In the genomic region with DNA sequence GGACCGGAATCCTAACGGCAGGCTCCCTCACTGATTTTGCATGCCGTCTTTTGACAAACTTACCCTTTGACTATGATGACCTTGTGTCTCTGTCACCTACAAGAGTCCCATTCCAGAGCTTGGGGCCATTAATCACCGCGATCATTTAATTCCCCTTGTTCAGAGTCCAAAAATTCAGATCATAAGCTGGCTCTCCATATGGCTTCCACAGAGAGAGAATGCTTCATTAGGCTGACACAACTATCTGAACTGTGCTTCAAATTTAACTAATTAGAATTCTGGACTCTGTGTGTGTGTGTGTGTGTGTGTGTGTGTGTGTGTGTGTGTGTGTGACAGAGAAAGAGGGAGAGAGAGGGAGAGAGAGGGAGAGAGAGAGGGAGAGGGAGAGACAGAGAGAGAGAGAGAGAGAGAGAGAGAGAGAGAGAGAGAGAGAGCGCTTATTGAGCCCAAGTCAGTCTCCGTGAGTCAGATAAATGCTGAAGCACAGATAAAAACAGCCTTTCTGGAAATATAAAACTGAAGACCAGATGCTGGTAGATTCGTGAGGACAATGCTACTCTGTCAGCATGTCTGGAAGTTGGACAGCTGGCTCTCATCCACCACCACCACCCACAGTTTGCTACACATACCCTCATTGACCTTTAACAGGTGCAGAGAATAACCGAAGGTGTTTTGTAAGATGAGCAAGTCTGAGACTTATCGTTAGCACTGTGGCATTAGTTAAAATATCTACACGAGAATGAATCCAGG, we compare ENCODE assay signal across 13 mouse cellular contexts.
DNase-seq lines count a peak whose midpoint lies in the region; ATAC-seq and TF ChIP-seq lines count a peak whose summit lies in the region.
"Had no signal": no experiment of that assay in that cellular context is flagged by ENCODE, and none has a peak within 500 bp of the region (broad histone marks: within the 10 kb centered on the region; RNA-seq: fewer than 3 reads in every experiment).

No protein-coding gene starts in this region.

- no peak overlapping the region for H3K27ac ChIP-seq in embryonic facial prominence, embryonic 11.5 days (replicated peaks; ENCODE audit: low read depth, low read length)
- no peak overlapping the region for H3K27ac ChIP-seq in embryonic facial prominence, embryonic 10.5 days (replicated peaks)
- H3K27ac ChIP-seq in limb, embryonic 14.5 days (replicated peaks; ENCODE audit: low read depth, low read length), result no peak overlapping the region
- no peak overlapping the region for H3K27ac ChIP-seq in limb, embryonic 10.5 days
- H3K27ac ChIP-seq: macrophage; stomach, postnatal 0 days had no signal

- no peaks in the 10 kb centered on the region for H3K27me3 ChIP-seq in embryonic facial prominence, embryonic 11.5 days (ENCODE audit: control insufficient read depth, insufficient read depth, low read length)
- no peaks in the 10 kb centered on the region for H3K27me3 ChIP-seq in embryonic facial prominence, embryonic 10.5 days (replicated peaks; ENCODE audit: low read depth, poor library complexity, severe bottlenecking)
- H3K27me3 ChIP-seq in limb, embryonic 14.5 days (ENCODE audit: control insufficient read depth, insufficient read depth, low read length), result no peaks in the 10 kb centered on the region
- no peaks in the 10 kb centered on the region for H3K27me3 ChIP-seq in limb, embryonic 10.5 days (ENCODE audit: low read depth, poor library complexity, severe bottlenecking)

- H3K9ac ChIP-seq in embryonic facial prominence, embryonic 11.5 days (replicated peaks; ENCODE audit: low read length), result no peak overlapping the region
- H3K9ac ChIP-seq in limb, embryonic 14.5 days (ENCODE audit: low read depth, low read length, severe bottlenecking), result no peak overlapping the region
- H3K9ac ChIP-seq: hindbrain, embryonic 14.5 days had no signal

- H3K4me1 ChIP-seq in embryonic facial prominence, embryonic 11.5 days (ENCODE audit: control insufficient read depth, insufficient read depth, low read length), result no peaks in the 10 kb centered on the region
- no peaks in the 10 kb centered on the region for H3K4me1 ChIP-seq in embryonic facial prominence, embryonic 10.5 days
- no peaks in the 10 kb centered on the region for H3K4me1 ChIP-seq in limb, embryonic 14.5 days (ENCODE audit: control insufficient read depth, insufficient read depth, low read length)
- no peaks in the 10 kb centered on the region for H3K4me1 ChIP-seq in limb, embryonic 10.5 days

- WGBS in embryonic facial prominence, embryonic 11.5 days, result 68% methylated on average over 11 of the region's 11 CpGs
- 80% methylated on average over 11 of the region's 11 CpGs for WGBS in embryonic facial prominence, embryonic 10.5 days
- WGBS in limb, embryonic 14.5 days, result 82% methylated on average over 11 of the region's 11 CpGs
- 91% methylated on average over 11 of the region's 11 CpGs for WGBS in limb, embryonic 10.5 days

- no peak for ATAC-seq in embryonic facial prominence, embryonic 11.5 days (replicated peaks; ENCODE audit: insufficient number of reproducible peaks, low FRiP score, low TSS enrichment, low read depth)
- peak; percentile 55 for ATAC-seq in limb, embryonic 14.5 days (ENCODE audit: low FRiP score, low read depth)

- TF ChIP-seq POLR2A in limb, embryonic 14.5 days (IDR thresholded peaks at IDR 0.05; ENCODE audit: borderline replicate concordance, extremely low read depth, insufficient read depth, insufficient read length), result no peak

- H3K4me2 ChIP-seq in embryonic facial prominence, embryonic 11.5 days (ENCODE audit: low read depth, low read length), result no peak overlapping the region
- H3K4me2 ChIP-seq in limb, embryonic 14.5 days (replicated peaks; ENCODE audit: low read depth, low read length, severe bottlenecking), result no peak overlapping the region
- H3K4me2 ChIP-seq: hindbrain, embryonic 14.5 days had no signal

- H3K4me3 ChIP-seq in embryonic facial prominence, embryonic 11.5 days (ENCODE audit: low read depth, low read length), result no peak overlapping the region
- no peak overlapping the region for H3K4me3 ChIP-seq in embryonic facial prominence, embryonic 10.5 days
- no peak overlapping the region for H3K4me3 ChIP-seq in limb, embryonic 14.5 days (replicated peaks; ENCODE audit: low read length)
- no peak overlapping the region for H3K4me3 ChIP-seq in limb, embryonic 10.5 days

- peak; percentile 3 for DNase-seq in embryonic facial prominence, embryonic 11.5 days (ENCODE audit: low spot score)
- DNase-seq in embryonic facial prominence, embryonic 10.5 days (ENCODE audit: low spot score), result no peak
- peak; percentile 26 for DNase-seq in limb, embryonic 14.5 days (ENCODE audit: low spot score)
- DNase-seq in limb, embryonic 10.5 days (ENCODE audit: low spot score), result no peak
- DNase-seq in layer of hippocampus, adult 9-11 months, result peak; percentile 21
- DNase-seq in telencephalon, adult 2 months (ENCODE audit: low read depth, low spot score), result peak; percentile 54
- no peak for DNase-seq in adrenal gland, postnatal 25 days
- DNase-seq in thymus, postnatal 25 days, result no peak
- DNase-seq: kidney, postnatal 4 days had no signal

- H3K36me3 ChIP-seq in embryonic facial prominence, embryonic 11.5 days (replicated peaks; ENCODE audit: control insufficient read depth, insufficient read depth, low read depth, low read length), result no peaks in the 10 kb centered on the region
- no peaks in the 10 kb centered on the region for H3K36me3 ChIP-seq in embryonic facial prominence, embryonic 10.5 days (replicated peaks)
- no peaks in the 10 kb centered on the region for H3K36me3 ChIP-seq in limb, embryonic 14.5 days (ENCODE audit: control insufficient read depth, insufficient read depth, low read length)
- H3K36me3 ChIP-seq in limb, embryonic 10.5 days, result no peaks in the 10 kb centered on the region
- H3K36me3 ChIP-seq: G1E had no signal

- H3K9me3 ChIP-seq in embryonic facial prominence, embryonic 11.5 days (replicated peaks; ENCODE audit: control insufficient read depth, low read length), result no peaks in the 10 kb centered on the region
- H3K9me3 ChIP-seq in embryonic facial prominence, embryonic 10.5 days, result no peaks in the 10 kb centered on the region
- H3K9me3 ChIP-seq in limb, embryonic 14.5 days (ENCODE audit: control insufficient read depth, low read length), result no peaks in the 10 kb centered on the region
- no peaks in the 10 kb centered on the region for H3K9me3 ChIP-seq in limb, embryonic 10.5 days (replicated peaks)
- H3K9me3 ChIP-seq: G1E had no signal

Comparison
In these comparisons a context has a peak if more than half of its experiments do, and no peak if none do; other contexts are left out.
1. DNase-seq: peak in embryonic facial prominence, embryonic 11.5 days (single experiment), limb, embryonic 14.5 days (single experiment), layer of hippocampus, adult 9-11 months (single experiment) and telencephalon, adult 2 months (single experiment); none in embryonic facial prominence, embryonic 10.5 days (single experiment), limb, embryonic 10.5 days (single experiment), adrenal gland, postnatal 25 days (single experiment) and thymus, postnatal 25 days (single experiment).